Mouse (Mus musculus): ENCODE measurements around the gene Zfp639.
A peak's percentile ranks its signal among the peaks of the same experiment; 100 is the strongest.

- TF ChIP-seq CTCF (IDR thresholded peaks at IDR 0.05; ENCODE audit: borderline replicate concordance, insufficient read depth, low read depth, low read length) (no peak), POLR2A (IDR thresholded peaks at IDR 0.05; ENCODE audit: borderline replicate concordance, insufficient read depth, low read length) (peak; percentile 86; the same call in 1 of the 2 replicates)
Observed at GRCm38 (mm10) chr3:32529303-32529898, 19.3 kb downstream of the Zfp639 start, which contains the start of gene Mfn1.

Data from cerebellum, adult 2 months (tissue).